Mouse (Mus musculus) lung, postnatal 0 days (tissue): ENCODE measurements around the gene 4932438H23Rik.

Experiments
- CTCF ChIP-seq: IDR thresholded peaks from 2 replicates; pipeline ENCODE4 v1.5.1; 2016; ENCODE audit warnings: antibody characterized with exemption, mild to moderate bottlenecking
- EP300 ChIP-seq: IDR thresholded peaks from 2 replicates; pipeline ENCODE4 v1.6.1; 2016; ENCODE audit warnings: antibody characterized with exemption, mild to moderate bottlenecking, control low read depth

DNA sequence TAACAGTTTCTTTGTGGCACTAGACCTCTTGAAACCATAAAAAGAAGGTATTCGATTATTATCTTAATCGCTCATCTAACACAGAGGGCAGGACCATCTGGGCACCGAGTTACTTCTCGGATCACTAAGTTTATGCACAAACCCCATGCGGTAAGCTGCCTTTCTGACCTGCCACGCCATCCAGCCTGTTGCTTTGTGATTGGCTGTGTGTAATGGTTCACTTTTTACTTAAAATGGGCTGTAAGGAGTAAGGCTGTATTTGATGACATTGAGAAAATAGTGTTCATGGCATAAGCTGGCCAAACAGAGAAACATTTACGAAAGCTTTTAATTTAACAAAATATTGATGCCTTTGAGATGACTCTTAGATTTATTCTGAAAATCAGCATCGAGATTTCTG lies at the start of gene 4932438H23Rik:
- TF ChIP-seq CTCF = no peak
- TF ChIP-seq EP300 = no peak
